Mouse (Mus musculus) midbrain, postnatal 0 days (tissue): ENCODE data around the gene Wbp11. TPM values are rescaled to one million over a fixed set of nuclear protein-coding genes. Genes with fewer than 3 reads are reported as not detected.

ENCODE experiments used
- ATAC-seq: fragments of 200-750 bp; cut with Nextera tagmentation; 2 replicates; pipeline ENCODE4 v1.8.0; 2017; ENCODE audit warnings: moderate number of reproducible peaks, mild to moderate bottlenecking, moderate TSS enrichment, moderate library complexity; ENCODE audit not compliant: low FRiP score
- DNase-seq: peaks from one replicate; pipeline ENCODE4 v3.0.0-alpha.2; 2015; ENCODE audit warnings: low spot score
- H3K27ac ChIP-seq: fragments of 300-500 bp; sonication (generic); 2 replicates; pipeline ENCODE4 v1.5.1; 2014; ENCODE audit warnings: low read depth, mild to moderate bottlenecking, low read length, mixed read lengths
- H3K27me3 ChIP-seq: fragments of 300-500 bp; sonication (generic); 2 replicates; pipeline ENCODE4 v1.6.1; 2014; ENCODE audit warnings: low read length, control low read depth, mixed read lengths; ENCODE audit not compliant: insufficient read depth
- H3K36me3 ChIP-seq: fragments of 300-500 bp; sonication (generic); 2 replicates; pipeline ENCODE4 v1.6.1; 2014; ENCODE audit warnings: low read length, control low read depth, mixed read lengths; ENCODE audit not compliant: insufficient read depth
- H3K4me1 ChIP-seq: fragments of 300-500 bp; sonication (generic); 2 replicates; pipeline ENCODE4 v1.6.1; 2014; ENCODE audit warnings: mild to moderate bottlenecking, control low read depth, antibody characterized with exemption, low read length, mixed read lengths; ENCODE audit not compliant: insufficient read depth
- H3K4me2 ChIP-seq: fragments of 300-500 bp; sonication (generic); 2 replicates; pipeline ENCODE4 v1.6.1; 2014; ENCODE audit warnings: low read depth, mild to moderate bottlenecking, low read length, mixed read lengths; ENCODE audit not compliant: poor library complexity, severe bottlenecking
- H3K4me3 ChIP-seq: fragments of 300-500 bp; sonication (generic); 2 replicates; pipeline ENCODE4 v1.5.1; 2014; ENCODE audit warnings: low read depth, mild to moderate bottlenecking, low read length, moderate library complexity
- H3K9ac ChIP-seq: fragments of 300-500 bp; sonication (generic); replicated peaks from 2 replicates; pipeline ENCODE4 v1.6.1; 2014; ENCODE audit warnings: mild to moderate bottlenecking, low read length, moderate library complexity, mixed read lengths; ENCODE audit not compliant: poor library complexity, severe bottlenecking
- H3K9me3 ChIP-seq: fragments of 300-500 bp; sonication (generic); 2 replicates; pipeline ENCODE4 v1.6.1; 2016; ENCODE audit warnings: low read length, control low read depth
- CTCF ChIP-seq: IDR thresholded peaks from 2 replicates; pipeline ENCODE4 v1.5.1; 2016; ENCODE audit warnings: antibody characterized with exemption, mild to moderate bottlenecking
- WGBS: fragments of 180-500 bp; shearing (Covaris S2); extraction: QIAGEN DNeasy Blood & Tissue Kit; methylation state at CpG from one replicate; pipeline ENCODE4 v1.1.7; 2014; 5-methylcytosine and 5-hydroxymethylcytosine counted together
- polyA plus RNA-seq: library from polyadenylated mRNA; unstranded; fragments of >200 nt; fragmentation: Nextera tagmentation; extraction: Ambion mirVana; gene quantifications from 2 replicates; pipeline ENCODE4 v1.2.1, GENCODE M21; 2015
- total RNA-seq: library from RNA; depleted of rRNA; stranded (reverse); fragments of >200 nt; gene quantifications from 2 replicates; pipeline ENCODE4 v1.2.3, GENCODE M21; 2014

The Wbp11 gene
- total and polyA plus RNA-seq, 2 experiments from 2014 or later = 44.8 to 86.1 TPM

- Histone ChIP-seq H3K27me3 (no peaks in the 10 kb centered on the region), H3K9ac (no peak overlapping the region), H3K36me3 (no peaks in the 10 kb centered on the region), H3K27ac (no peak overlapping the region), H3K4me2 (no peak overlapping the region), H3K4me1 (no peaks in the 10 kb centered on the region), H3K9me3 (no peaks in the 10 kb centered on the region), H3K4me3 (no peak overlapping the region)
- peak; percentile 90 for DNase-seq
- TF ChIP-seq CTCF = peak; percentile 96
- peak; percentile 59; the same call in 1 of the 2 replicates for ATAC-seq
- WGBS = 47% methylated on average over 9 of the region's 9 CpGs
Observed at GRCm38 (mm10) chr6:136861020-136861419, 33.0 kb upstream of the Wbp11 start.

GRCm38 (mm10) chr6:136858420-136858819 is 30.4 kb upstream of the Wbp11 start:
- Histone ChIP-seq H3K4me2 (no peak overlapping the region), H3K9ac (no peak overlapping the region), H3K27me3 (no peaks in the 10 kb centered on the region), H3K36me3 (no peaks in the 10 kb centered on the region), H3K4me1 (no peaks in the 10 kb centered on the region), H3K4me3 (no peak overlapping the region), H3K27ac (no peak overlapping the region), H3K9me3 (no peaks in the 10 kb centered on the region)
- no peak for TF ChIP-seq CTCF
- ATAC-seq (no peak), DNase-seq (no peak)
- 80% methylated on average over 8 of the region's 8 CpGs for WGBS

GRCm38 (mm10) chr6:136857873-136858260 is 29.8 kb upstream of the Wbp11 start:
- ATAC-seq (no peak), DNase-seq (no peak)
- H3K9me3 ChIP-seq = no peaks in the 10 kb centered on the region
- no peaks in the 10 kb centered on the region for H3K4me1 ChIP-seq
- H3K9ac ChIP-seq = no peak overlapping the region
- WGBS = 60% methylated on average over 11 of the region's 11 CpGs
- H3K27ac ChIP-seq = no peak overlapping the region
- no peak for TF ChIP-seq CTCF
- no peaks in the 10 kb centered on the region for H3K27me3 ChIP-seq
- no peak overlapping the region for H3K4me2 ChIP-seq
- H3K36me3 ChIP-seq = no peaks in the 10 kb centered on the region
- H3K4me3 ChIP-seq = no peak overlapping the region

- no peak for TF ChIP-seq CTCF
- Histone ChIP-seq H3K27ac (no peak within 1 kb of the TSS), H3K9ac (no peak within 1 kb of the TSS; the same call in 1 of the 2 replicates), H3K4me1 (no peaks in the 10 kb centered on the region; the same call in 1 of the 2 replicates), H3K4me2 (no peak within 1 kb of the TSS; the same call in 1 of the 2 replicates), H3K27me3 (no peaks in the 10 kb centered on the region), H3K4me3 (no peak within 1 kb of the TSS), H3K9me3 (no peaks in the 10 kb centered on the region), H3K36me3 (no peaks in the 10 kb centered on the region)
- no peak for DNase-seq
- WGBS = 70% methylated on average over 18 of the region's 18 CpGs
- no peak for ATAC-seq
Observed at GRCm38 (mm10) chr6:136857186-136857872, 29.3 kb upstream of the Wbp11 start, which contains the start of gene Art4. TSS of gene Art4 (minus strand) at chr6:136857733.

GRCm38 (mm10) chr6:136856071-136856636 is 28.1 kb upstream of the Wbp11 start:
- H3K9me3 ChIP-seq = no peaks in the 10 kb centered on the region
- H3K27ac ChIP-seq = no peak overlapping the region
- ATAC-seq (no peak), DNase-seq (no peak)
- no peaks in the 10 kb centered on the region for H3K36me3 ChIP-seq
- TF ChIP-seq CTCF = no peak
- H3K9ac ChIP-seq = no peak overlapping the region
- no peak overlapping the region for H3K4me2 ChIP-seq
- H3K4me1 ChIP-seq = no peaks in the 10 kb centered on the region; the same call in 1 of the 2 replicates
- H3K27me3 ChIP-seq = no peaks in the 10 kb centered on the region
- 78% methylated on average over 14 of the region's 14 CpGs for WGBS
- H3K4me3 ChIP-seq = no peak overlapping the region

GRCm38 (mm10) chr6:136855183-136855582 is 27.1 kb upstream of the Wbp11 start:
- H3K9ac ChIP-seq = no peak overlapping the region
- ATAC-seq (no peak), DNase-seq (no peak)
- no peaks in the 10 kb centered on the region; the same call in 1 of the 2 replicates for H3K4me1 ChIP-seq
- no peak for TF ChIP-seq CTCF
- no peaks in the 10 kb centered on the region for H3K27me3 ChIP-seq
- no peak overlapping the region for H3K4me3 ChIP-seq
- no peak overlapping the region for H3K4me2 ChIP-seq
- no peak overlapping the region for H3K27ac ChIP-seq
- H3K36me3 ChIP-seq = no peaks in the 10 kb centered on the region
- no peaks in the 10 kb centered on the region for H3K9me3 ChIP-seq
- 100% methylated on average over 2 of the region's 2 CpGs for WGBS
